Mouse (Mus musculus): ENCODE measurements around the gene F11r.
A peak's percentile ranks its signal among the peaks of the same experiment; 100 is the strongest.

- peak; percentile 51 for TF ChIP-seq CTCF (IDR thresholded peaks at IDR 0.05; ENCODE audit: insufficient read depth, low read length)
- TF ChIP-seq POLR2A (IDR thresholded peaks at IDR 0.05; ENCODE audit: borderline replicate concordance, extremely low read depth, low read depth, low read length): no peak
These were observed 65.3 kb downstream of the F11r start for GRCm38 (mm10) chr1:171502388-171503249.
